Comparison of ENCODE assay signal across 11 mouse cellular contexts in the genomic region with DNA sequence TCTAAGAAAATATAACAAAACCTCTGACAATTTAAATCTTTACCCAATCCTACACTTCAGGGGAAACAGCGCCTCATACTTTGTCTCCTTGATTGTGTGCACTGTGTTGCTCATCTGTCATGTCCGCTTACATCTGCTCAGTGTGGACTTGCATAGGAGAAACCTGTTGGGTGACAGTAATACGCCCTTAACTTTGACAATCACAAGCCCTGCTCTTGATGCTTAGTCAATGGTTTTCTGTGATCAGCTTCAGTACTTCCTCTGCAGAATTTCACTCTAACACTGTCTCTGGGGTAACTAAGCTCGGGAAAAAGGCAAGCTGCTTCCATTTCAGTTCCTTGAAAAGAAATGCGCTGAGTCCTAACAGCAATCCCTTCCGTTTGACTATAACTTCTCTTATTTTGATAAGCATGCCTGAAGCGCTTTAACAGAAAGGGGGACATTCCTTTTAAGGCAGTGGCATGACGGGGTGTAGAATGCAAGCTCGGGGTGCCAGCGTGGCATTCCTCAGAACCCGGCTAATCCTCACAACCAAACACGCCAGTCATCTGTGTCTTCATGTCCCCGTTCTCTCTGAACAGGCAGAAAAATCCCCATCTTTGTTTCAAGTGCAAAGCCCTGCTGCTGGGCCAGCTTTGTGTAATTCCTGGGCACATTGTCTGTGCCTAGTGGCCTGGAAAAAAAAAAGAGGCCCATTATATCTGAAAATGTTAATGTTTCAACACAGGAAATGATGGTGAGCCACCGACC.
A peak's percentile ranks its signal among the peaks of the same experiment; 100 is the strongest.
DNase-seq lines count a peak whose midpoint lies in the region; ATAC-seq and TF ChIP-seq lines count a peak whose summit lies in the region.
"Had no signal": no experiment of that assay in that cellular context is flagged by ENCODE, and none has a peak within 500 bp of the region (broad histone marks: within the 10 kb centered on the region; RNA-seq: fewer than 3 reads in every experiment).

No protein-coding gene starts in this region.

- H3K9me3 ChIP-seq in embryonic facial prominence, embryonic 13.5 days: no peaks in the 10 kb centered on the region
- H3K9me3 ChIP-seq in hindbrain, postnatal 0 days (ENCODE audit: low read length): no peaks in the 10 kb centered on the region
- no peaks in the 10 kb centered on the region for H3K9me3 ChIP-seq in stomach, postnatal 0 days (ENCODE audit: control insufficient read depth, low read length)
- H3K9me3 ChIP-seq: limb, embryonic 13.5 days; megakaryocyte, embryonic 14.5 days had no signal

- H3K36me3 ChIP-seq in embryonic facial prominence, embryonic 13.5 days: no peaks in the 10 kb centered on the region
- no peaks in the 10 kb centered on the region for H3K36me3 ChIP-seq in hindbrain, postnatal 0 days (ENCODE audit: insufficient read depth, low read length)
- H3K36me3 ChIP-seq in stomach, postnatal 0 days (ENCODE audit: control insufficient read depth, insufficient read depth, low read length): no peaks in the 10 kb centered on the region
- H3K36me3 ChIP-seq: limb, embryonic 13.5 days had no signal

- H3K27me3 ChIP-seq in embryonic facial prominence, embryonic 13.5 days: no peaks in the 10 kb centered on the region
- H3K27me3 ChIP-seq in hindbrain, postnatal 0 days (ENCODE audit: insufficient read depth, low read length): no peaks in the 10 kb centered on the region
- H3K27me3 ChIP-seq in stomach, postnatal 0 days (ENCODE audit: control insufficient read depth, insufficient read depth, low read length): no peaks in the 10 kb centered on the region
- H3K27me3 ChIP-seq: limb, embryonic 13.5 days; megakaryocyte, embryonic 14.5 days had no signal

- H3K4me2 ChIP-seq in embryonic facial prominence, embryonic 13.5 days: 0 out of 2 replicates have a peak overlapping the region, but pooled peaks have one; percentile 14
- H3K4me2 ChIP-seq in hindbrain, postnatal 0 days (ENCODE audit: low read depth, low read length): peak overlapping the region; percentile 35; the same call in 1 of the 2 replicates
- H3K4me2 ChIP-seq in stomach, postnatal 0 days (replicated peaks; ENCODE audit: low read depth): no peak overlapping the region
- H3K4me2 ChIP-seq: limb, embryonic 13.5 days had no signal

- peak overlapping the region; percentile 22; the same call in 1 of the 2 replicates for H3K4me3 ChIP-seq in layer of hippocampus, adult 2 months
- H3K4me3 ChIP-seq in embryonic facial prominence, embryonic 13.5 days: no peak overlapping the region
- H3K4me3 ChIP-seq in hindbrain, postnatal 0 days (ENCODE audit: low read length): no peak overlapping the region
- no peak overlapping the region for H3K4me3 ChIP-seq in stomach, postnatal 0 days (ENCODE audit: low read depth, low read length)
- H3K4me3 ChIP-seq: limb, embryonic 13.5 days; megakaryocyte, embryonic 14.5 days had no signal

- H3K9ac ChIP-seq in embryonic facial prominence, embryonic 13.5 days: no peak overlapping the region
- H3K9ac ChIP-seq in hindbrain, postnatal 0 days (replicated peaks; ENCODE audit: low read length): no peak overlapping the region
- no peak overlapping the region for H3K9ac ChIP-seq in stomach, postnatal 0 days (ENCODE audit: low read length)
- H3K9ac ChIP-seq: limb, embryonic 13.5 days had no signal

- no peak for TF ChIP-seq CTCF in layer of hippocampus, adult 2 months (conservative IDR thresholded peaks at IDR 0.05)
- TF ChIP-seq CTCF in hindbrain, postnatal 0 days (IDR thresholded peaks at IDR 0.05; ENCODE audit: low read depth): no peak
- TF ChIP-seq CTCF in stomach, postnatal 0 days (IDR thresholded peaks at IDR 0.05; ENCODE audit: low read depth): no peak

- no peak for TF ChIP-seq EP300 in stomach, postnatal 0 days (optimal IDR thresholded peaks at IDR 0.05)

- no peak for ATAC-seq in embryonic facial prominence, embryonic 13.5 days (ENCODE audit: insufficient number of reproducible peaks, insufficient read depth, low FRiP score, low TSS enrichment, low read depth)
- ATAC-seq in hindbrain, postnatal 0 days: peak; percentile 66
- ATAC-seq in erythroid progenitor cell, adult 5-6 weeks (replicated peaks; ENCODE audit: low FRiP score, poor library complexity, severe bottlenecking): no peak
- no peak for ATAC-seq in stomach, postnatal 0 days (ENCODE audit: low FRiP score, low TSS enrichment)
- ATAC-seq: inflammation-experienced regulatory T-cells, adult 6 months had no signal

- peak overlapping the region; percentile 80 for H3K27ac ChIP-seq in layer of hippocampus, adult 2 months
- peak overlapping the region; percentile 58 for H3K27ac ChIP-seq in embryonic facial prominence, embryonic 13.5 days
- H3K27ac ChIP-seq in hindbrain, postnatal 0 days: peak overlapping the region; percentile 45; the same call in 1 of the 2 replicates
- H3K27ac ChIP-seq in stomach, postnatal 0 days (replicated peaks): no peak overlapping the region
- H3K27ac ChIP-seq: limb, embryonic 13.5 days had no signal

- 48% methylated on average over 14 of the region's 14 CpGs for WGBS in embryonic facial prominence, embryonic 13.5 days
- WGBS in hindbrain, postnatal 0 days: 25% methylated on average over 14 of the region's 14 CpGs
- 60% methylated on average over 14 of the region's 14 CpGs for WGBS in stomach, postnatal 0 days

- H3K4me1 ChIP-seq in embryonic facial prominence, embryonic 13.5 days: peaks cover 12% of the 10 kb centered on the region
- peaks cover 7% of the 10 kb centered on the region; the same call in 1 of the 2 replicates for H3K4me1 ChIP-seq in hindbrain, postnatal 0 days (ENCODE audit: insufficient read depth, low read length)
- H3K4me1 ChIP-seq in stomach, postnatal 0 days (replicated peaks; ENCODE audit: control insufficient read depth, insufficient read depth): no peaks in the 10 kb centered on the region
- H3K4me1 ChIP-seq: megakaryocyte, embryonic 14.5 days had no signal

- DNase-seq in layer of hippocampus, adult 2 months (ENCODE audit: low spot score in 2 of 2): no peak
- DNase-seq in layer of hippocampus, adult 11-12 months (ENCODE audit: low spot score): no peak
- peak; percentile 38 for DNase-seq in hindbrain, postnatal 0 days (ENCODE audit: low spot score)
- peak; percentile 90 for DNase-seq in retina, embryonic 14.5 days (ENCODE audit: low spot score)
- DNase-seq in heart, adult 8-10 months (ENCODE audit: low spot score): no peak
- DNase-seq in stomach, postnatal 0 days (ENCODE audit: low spot score): no peak

Comparison
In these comparisons a context has a peak if more than half of its experiments do, and no peak if none do; other contexts are left out.
1. DNase-seq: peak in hindbrain, postnatal 0 days (single experiment) and retina, embryonic 14.5 days (single experiment); none in layer of hippocampus, adult 2 months (0 of 2), layer of hippocampus, adult 11-12 months (single experiment), heart, adult 8-10 months (single experiment) and stomach, postnatal 0 days (single experiment).